Mouse (Mus musculus): Measurements from ENCODE around the gene Sart3.

Sart3 gene

DNA sequence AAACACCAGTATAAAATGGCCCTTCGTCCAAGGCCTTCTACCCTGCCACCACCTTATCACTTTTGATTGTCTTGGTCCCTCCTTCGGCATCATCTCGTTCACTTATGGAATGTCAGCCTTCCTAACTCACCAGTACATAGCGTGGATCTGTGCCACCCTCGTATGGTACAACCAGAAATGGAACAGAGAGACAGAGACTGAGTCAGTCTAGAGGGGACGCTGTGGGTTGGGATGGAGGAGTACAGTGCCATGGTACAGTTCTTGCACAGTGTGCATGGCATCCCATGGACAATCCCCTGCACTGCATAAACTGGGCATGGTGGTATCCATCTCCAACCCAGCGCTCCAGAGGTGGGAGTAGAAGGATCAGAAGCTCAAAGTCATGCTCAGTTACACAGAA lies 43.6 kb downstream of the Sart3 start:
- in situ Hi-C loops (cut with MboI, MseI), result loop anchor here (5.0 kb wide), 1 partner anchor 151 kb away; no protein-coding TSS in a partner anchor

DNA sequence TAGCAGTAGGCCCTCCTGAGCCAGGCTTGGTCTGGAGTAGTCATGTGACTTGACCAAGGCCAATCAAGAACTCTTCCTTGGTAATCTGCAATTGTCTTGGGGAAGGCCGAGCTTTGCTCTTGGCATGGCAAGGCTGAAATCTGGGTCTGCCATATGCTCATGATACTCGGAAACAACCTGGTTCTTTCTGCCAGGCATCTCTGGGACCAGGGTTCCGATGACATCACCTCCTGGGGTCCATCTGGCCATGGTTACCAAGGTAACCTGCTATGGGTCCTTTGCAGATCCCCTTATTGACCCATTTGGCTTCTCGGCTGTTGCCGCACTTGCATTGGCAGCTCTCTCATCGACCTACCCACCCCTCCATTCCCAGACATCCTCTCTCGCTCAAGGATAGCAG lies 44.3 kb downstream of the Sart3 start:
- in situ Hi-C loops (cut with MboI, MseI), result loop anchor here (5.0 kb wide), 1 partner anchor 151 kb away; no protein-coding TSS in a partner anchor

GRCm38 (mm10) chr5:113727238-113727637 lies 45.1 kb downstream of the Sart3 start:
- in situ Hi-C loops (cut with MboI, MseI), result loop anchor here (5.0 kb wide), 1 partner anchor 150 kb away; no protein-coding TSS in a partner anchor

GRCm38 (mm10) chr5:113726618-113727017 lies 45.7 kb downstream of the Sart3 start:
- in situ Hi-C loops (cut with MboI, MseI), result loop anchor here (5.0 kb wide), 1 partner anchor 149 kb away; no protein-coding TSS in a partner anchor

DNA sequence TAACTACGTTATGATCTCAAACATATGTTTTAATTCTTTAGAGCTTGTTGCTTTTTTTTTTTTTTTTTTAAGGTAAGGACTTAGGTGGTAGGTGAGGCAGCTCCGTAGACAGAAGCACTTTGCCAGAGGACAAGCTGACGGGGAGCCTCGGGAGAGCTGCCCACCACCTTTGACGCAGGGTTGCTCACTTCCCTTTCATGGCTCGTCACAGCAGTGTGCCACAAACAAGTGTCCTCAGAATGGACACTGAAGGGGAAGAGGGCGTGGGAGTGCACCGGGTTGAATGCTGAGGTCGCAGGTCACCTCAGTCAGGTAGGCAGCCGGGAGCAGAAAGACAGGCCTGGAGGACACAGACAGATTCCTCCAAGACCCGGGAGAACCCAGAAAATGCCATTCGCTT lies 46.9 kb downstream of the Sart3 start:
- in situ Hi-C loops (cut with MboI, MseI), result loop anchor here (5.0 kb wide), 1 partner anchor 148 kb away; no protein-coding TSS in a partner anchor

GRCm38 (mm10) chr5:113724446-113724845 lies 47.9 kb downstream of the Sart3 start, which contains the start of gene 1700069L16Rik:
TSS of gene 1700069L16Rik (minus strand) at chr5:113724772.
- in situ Hi-C loops (cut with MboI, MseI), result loop anchor here (5.0 kb wide), 2 partner anchors 57 to 362 kb away; no protein-coding TSS in a partner anchor

- in situ Hi-C loops (cut with MboI, MseI), result loop anchor here (5.0 kb wide), 2 partner anchors 56 to 361 kb away; no protein-coding TSS in a partner anchor
Observed at GRCm38 (mm10) chr5:113723567-113724237, 48.6 kb downstream of the Sart3 start.

DNA sequence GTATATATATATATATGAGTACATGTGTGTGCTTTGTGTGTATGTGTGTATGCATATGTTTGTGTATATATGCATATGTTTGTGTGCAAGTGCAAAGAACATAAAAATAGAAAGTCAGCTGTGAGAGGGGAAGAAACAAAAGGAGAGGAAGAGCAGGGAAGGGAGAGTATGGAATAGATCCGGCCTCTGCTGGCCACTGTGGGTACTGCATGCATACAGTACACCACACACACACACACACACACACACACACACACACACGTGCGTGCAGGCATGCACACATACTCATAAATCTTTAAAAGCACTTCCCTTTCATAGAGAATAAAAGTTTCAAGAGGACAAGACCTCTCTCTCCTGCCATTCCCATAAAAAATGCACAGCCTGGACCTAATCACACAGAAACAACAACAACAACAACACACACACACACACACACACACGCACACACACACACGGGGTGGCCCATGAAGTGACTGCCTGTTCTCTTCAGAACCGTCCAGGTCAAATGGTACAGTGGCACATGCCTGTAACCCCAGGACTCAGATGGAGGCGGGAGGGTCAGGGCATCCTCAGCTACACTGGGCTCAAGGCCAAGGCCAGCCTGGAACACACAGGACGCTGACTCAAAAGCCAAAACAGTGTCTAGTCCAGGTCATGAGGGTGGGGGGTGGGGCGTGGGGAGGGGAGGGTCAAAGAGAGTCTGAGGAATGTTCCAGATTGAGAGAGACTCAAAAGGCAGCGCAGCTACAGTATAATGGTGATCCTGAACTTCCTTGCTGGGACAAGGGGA lies 49.9 kb downstream of the Sart3 start:
- in situ Hi-C loops (cut with MboI, MseI), result loop anchor here (5.0 kb wide), 2 partner anchors 55 to 360 kb away; no protein-coding TSS in a partner anchor

DNA sequence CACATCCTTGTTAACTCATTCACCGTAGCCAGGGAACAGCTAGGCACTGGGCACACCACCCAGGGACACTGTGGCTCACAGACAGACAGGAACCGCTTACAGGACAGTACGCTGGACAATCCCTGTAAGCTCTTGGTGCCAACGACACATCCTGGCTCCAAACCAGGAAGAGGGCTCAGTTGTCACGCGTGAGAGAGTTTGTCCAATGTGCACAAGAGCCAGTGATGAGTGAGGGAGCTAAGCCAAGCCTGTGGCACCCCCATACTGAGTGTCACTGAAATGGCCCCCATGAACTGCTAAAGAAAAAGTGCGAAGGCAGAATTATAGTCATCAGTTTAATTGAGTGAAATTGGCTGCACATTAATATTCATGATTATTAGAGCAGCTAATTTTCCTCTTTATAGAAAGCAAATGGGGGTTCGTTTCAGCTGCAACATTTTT lies 53.1 kb downstream of the Sart3 start:
- in situ Hi-C loops (cut with MboI, MseI), result loop anchor here (5.0 kb wide), 1 partner anchor 247 kb away; no protein-coding TSS in a partner anchor

DNA sequence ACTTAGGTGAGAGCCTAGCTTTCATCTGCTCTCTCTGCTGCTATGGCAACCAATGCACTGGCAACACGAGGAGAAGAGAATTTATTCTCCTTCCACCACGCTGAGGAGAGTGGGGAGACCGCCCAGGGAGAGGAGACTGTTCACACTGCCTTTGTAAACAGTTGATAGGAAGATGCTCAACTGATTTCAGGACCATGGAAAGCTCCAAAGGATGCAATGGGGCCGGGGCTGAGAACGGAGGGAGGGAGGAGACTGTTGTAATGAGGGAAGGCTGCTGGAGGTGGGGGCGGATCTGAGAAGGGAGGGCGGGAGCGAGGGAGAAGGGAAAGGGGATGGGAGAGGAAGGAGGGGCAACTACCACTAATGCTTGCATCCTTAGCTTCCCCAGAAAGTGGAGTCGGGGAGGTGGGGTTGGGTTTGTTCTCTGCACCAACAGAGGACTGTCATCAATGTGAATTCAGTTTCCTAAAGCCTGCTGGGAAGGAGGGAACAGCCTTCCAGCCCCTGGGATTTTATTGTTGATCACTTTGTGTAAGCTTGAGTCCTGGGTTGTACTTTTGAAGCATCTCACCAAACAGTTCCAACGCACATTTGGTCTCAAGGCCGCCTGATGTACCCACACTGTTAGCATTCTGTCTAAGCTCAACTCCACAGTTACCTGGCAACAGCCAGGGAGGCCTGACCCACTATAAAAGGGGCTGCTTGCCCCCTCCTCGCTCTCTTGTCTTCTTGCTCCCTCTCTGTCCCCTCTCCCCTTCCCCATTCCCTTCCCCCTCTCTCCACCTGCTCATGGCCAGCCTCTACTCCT lies 55.5 kb downstream of the Sart3 start:
- in situ Hi-C loops (cut with MboI, MseI), result loop anchor here (5.0 kb wide), 1 partner anchor 244 kb away; no protein-coding TSS in a partner anchor

- in situ Hi-C loops (cut with MboI, MseI), result no loop called here
Observed at GRCm38 (mm10) chr5:113712861-113713260, 59.4 kb downstream of the Sart3 start.

DNA sequence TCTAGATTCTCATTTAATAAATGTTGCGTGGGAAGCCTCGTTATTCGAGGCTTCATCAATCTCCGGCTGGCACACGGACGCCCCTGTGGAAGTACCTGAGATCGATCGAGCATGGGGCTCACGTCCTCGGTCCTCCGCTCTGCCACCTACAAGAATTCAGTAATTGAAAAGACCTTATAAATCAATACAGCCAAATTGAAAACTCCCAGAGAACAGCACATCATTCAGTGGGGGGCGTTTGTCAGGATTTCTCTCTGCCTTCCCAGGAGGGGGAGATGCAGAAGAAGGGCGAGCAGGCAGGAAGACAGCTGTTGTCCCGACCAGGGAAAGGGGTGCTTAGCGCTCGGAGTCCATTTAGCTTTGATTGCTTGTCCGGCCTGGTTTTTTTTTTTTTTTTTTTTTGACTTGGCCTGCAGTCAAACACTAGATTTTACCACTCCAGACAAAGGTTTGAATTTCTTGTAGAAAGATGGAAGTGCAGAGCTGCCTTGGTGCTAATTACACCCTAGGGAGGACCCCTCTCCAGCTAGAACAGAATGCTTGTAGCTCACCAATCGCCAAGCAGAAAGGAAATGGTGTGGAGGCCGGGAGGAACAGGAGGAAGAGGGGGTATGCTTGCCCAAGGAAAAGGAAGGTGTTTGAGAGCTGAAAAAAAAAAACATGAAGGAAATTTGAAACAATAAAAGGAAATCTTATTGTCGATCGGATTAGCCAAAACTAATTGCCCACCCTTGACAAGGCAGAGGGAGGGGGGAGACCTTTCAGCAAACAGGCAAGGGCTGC lies 68.3 kb downstream of the Sart3 start:
- in situ Hi-C loops (cut with MboI, MseI), result no loop called here

DNA sequence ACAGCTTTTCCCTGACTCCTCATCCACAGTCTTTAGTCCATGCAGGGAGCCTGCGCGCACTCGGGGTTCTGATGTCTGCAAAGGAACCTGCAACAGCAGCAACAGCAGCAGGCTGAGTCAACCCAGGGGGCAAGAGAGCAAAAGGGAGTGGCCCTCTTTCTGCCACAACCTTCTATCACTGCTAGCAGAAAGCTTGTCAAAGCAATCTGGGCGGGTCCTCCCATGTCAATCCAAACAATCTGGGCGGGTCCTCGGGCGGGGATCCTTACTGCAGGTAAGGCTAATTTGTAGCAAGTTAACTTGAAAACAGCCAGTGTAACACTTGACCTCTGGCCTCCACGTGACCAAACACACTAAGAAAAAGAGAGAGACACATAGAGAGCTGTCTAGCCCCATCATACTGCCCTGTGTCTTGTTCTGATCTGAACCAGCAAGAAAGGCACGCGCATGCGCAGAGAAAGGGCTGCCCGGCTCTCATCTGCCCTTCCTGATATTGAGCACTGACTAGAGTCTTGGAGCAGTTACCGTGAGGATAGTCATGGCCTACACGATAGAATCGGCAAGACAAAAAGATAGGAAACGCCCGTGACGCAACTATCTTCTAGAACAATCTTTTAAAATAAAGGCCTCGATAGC lies 71.8 kb downstream of the Sart3 start:
- in situ Hi-C loops (cut with MboI, MseI), result no loop called here

DNA sequence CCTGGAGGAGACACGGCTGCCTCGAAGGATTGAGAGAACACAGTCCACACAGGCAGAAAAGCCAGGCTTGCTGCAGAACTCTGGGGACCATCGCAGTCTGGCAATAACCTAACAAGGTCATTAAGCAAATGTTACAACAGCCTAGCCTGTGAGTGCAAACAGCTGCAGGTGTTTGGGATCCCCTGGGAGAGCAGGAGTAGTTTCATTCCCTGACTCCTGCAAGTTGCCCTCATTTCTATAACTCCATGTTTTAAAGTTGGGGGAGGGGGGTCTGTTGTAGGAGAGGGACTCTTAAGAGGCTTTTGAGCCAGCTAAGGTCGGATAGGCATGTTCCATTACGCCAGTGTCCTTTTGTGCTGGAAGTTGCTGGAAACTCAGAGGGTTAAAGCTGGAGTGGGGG lies 77.9 kb downstream of the Sart3 start:
- in situ Hi-C loops (cut with MboI, MseI), result no loop called here

DNA sequence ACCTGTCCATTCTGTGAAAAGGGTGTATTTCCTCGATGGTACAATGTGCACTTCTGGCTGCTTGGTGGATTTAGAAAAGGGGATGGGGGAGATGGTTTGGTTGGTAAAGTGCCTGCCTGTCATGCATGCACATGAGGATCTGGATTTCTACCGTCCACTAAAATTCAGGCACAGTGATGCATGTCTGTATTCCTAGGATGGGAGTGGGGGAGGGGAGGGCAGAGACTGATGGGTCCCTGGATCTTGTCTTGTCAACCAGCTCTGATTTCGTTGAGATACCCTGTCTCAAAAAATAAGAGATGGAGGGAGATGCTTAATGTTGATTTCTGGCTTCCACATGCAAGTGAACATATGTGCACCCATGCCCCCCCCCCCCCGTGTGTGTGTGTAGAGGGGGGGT lies 78.3 kb downstream of the Sart3 start:
- in situ Hi-C loops (cut with MboI, MseI), result no loop called here

DNA sequence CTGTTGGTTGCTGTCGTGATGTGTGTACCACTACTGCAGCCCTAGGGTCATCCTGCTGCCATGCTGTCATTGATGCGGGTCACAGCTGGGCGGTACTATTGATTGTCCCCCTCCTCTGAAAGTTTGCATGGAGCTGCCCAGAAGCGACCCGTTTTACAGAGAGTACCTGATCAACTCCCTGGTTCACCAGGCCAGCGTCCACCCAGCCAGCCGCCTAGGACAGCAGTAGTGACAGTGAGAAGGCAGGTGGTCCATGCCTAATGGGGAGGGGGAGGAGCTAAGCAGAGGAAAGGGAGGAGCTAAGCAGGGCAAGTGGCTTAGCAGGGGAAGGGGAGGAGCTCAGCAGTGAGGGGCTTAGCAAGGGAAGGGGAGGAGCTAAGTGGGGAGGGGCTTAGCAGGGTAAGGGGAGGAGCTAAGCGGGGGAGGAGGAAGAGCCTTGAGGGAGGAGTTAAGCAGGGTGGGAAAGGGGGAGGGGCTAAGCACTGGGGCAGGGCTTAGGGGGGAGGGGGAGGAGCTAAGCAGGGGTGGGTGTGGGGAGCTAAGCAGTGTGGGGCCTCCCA lies 79.0 kb downstream of the Sart3 start:
- in situ Hi-C loops (cut with MboI, MseI), result no loop called here
